Mouse (Mus musculus) MEL (cell line): ENCODE data around the gene Drd2. TPM values are rescaled to one million over a fixed set of nuclear protein-coding genes. Genes with fewer than 3 reads are reported as not detected.

ENCODE experiments used
- DNase-seq: peaks from one replicate; pipeline ENCODE4 v3.0.0; 2011; ENCODE audit warnings: low read depth, low spot score
- H3K27ac ChIP-seq: 2 replicates; pipeline ENCODE4 v1.5.1; 2012; ENCODE audit warnings: low read depth, mild to moderate bottlenecking, control low read depth, low read length, moderate library complexity; ENCODE audit not compliant: control insufficient read depth
- H3K27me3 ChIP-seq, 2 experiments: fragments of 150-350 bp in 1 of 2; sonication (generic) in 1 of 2; 2 replicates each; pipeline ENCODE4 v1.6.1; 2012; ENCODE audit warnings: low read length in 2 of 2, mild to moderate bottlenecking in 2 of 2, improper control_type of control experiment in 1 of 2, moderate library complexity in 1 of 2; ENCODE audit not compliant: insufficient read depth in 2 of 2, control insufficient read depth in 1 of 2
- H3K36me3 ChIP-seq, 2 experiments: 2 replicates each; pipeline ENCODE4 v1.6.1; 2012 to 2014; ENCODE audit warnings: low read length in 2 of 2, improper control_type of control experiment in 1 of 2, inconsistent platforms in 1 of 2, mild to moderate bottlenecking in 1 of 2; ENCODE audit not compliant: insufficient read depth in 2 of 2, control insufficient read depth in 1 of 2
- H3K4me1 ChIP-seq, 2 experiments: fragments of 150-350 bp in 1 of 2; sonication (generic) in 1 of 2; 2 replicates each; pipeline ENCODE4 v1.6.1; 2012; ENCODE audit warnings: low read length in 2 of 2, improper control_type of control experiment in 1 of 2, mild to moderate bottlenecking in 1 of 2; ENCODE audit not compliant: insufficient read depth in 2 of 2, control insufficient read depth in 1 of 2
- H3K4me3 ChIP-seq, 2 experiments: fragments of 150-350 bp in 1 of 2; sonication (generic) in 1 of 2; 2 replicates each; pipeline ENCODE4 v1.5.1; 2012; ENCODE audit warnings: low read depth in 2 of 2, low read length in 2 of 2, mild to moderate bottlenecking in 2 of 2, moderate library complexity in 2 of 2, control low read depth in 1 of 2, improper control_type of control experiment in 1 of 2; ENCODE audit not compliant: control insufficient read depth in 1 of 2, insufficient read depth in 1 of 2
- H3K79me2 ChIP-seq: 2 replicates; pipeline ENCODE4 v1.6.1; 2012; ENCODE audit warnings: mild to moderate bottlenecking, low read length, moderate library complexity; ENCODE audit not compliant: control insufficient read depth, poor library complexity, insufficient read depth
- H3K9ac ChIP-seq: 2 replicates; pipeline ENCODE4 v1.6.1; 2012; ENCODE audit warnings: low read depth, mild to moderate bottlenecking, control low read depth, low read length, moderate library complexity; ENCODE audit not compliant: control insufficient read depth, poor library complexity, severe bottlenecking
- H3K9me3 ChIP-seq: fragments of 150-350 bp; sonication (generic); replicated peaks from 2 replicates; pipeline ENCODE4 v1.6.1; 2012; ENCODE audit warnings: mild to moderate bottlenecking, low read length, improper control_type of control experiment, moderate library complexity; ENCODE audit not compliant: insufficient read depth
- CHD1 ChIP-seq: IDR thresholded peaks from 2 replicates; pipeline ENCODE4 v1.6.1; 2012; ENCODE audit warnings: low read depth, mild to moderate bottlenecking, inconsistent platforms, low read length, improper control_type of control experiment
- E2F4 ChIP-seq: IDR thresholded peaks from 2 replicates; pipeline ENCODE4 v1.6.1; 2011; ENCODE audit warnings: low read depth, low read length, improper control_type of control experiment, borderline replicate concordance
- ELF1 ChIP-seq: IDR thresholded peaks from 2 replicates; pipeline ENCODE4 v1.6.1; 2014; ENCODE audit warnings: low read depth, mild to moderate bottlenecking, inconsistent platforms, low read length, improper control_type of control experiment, moderate library complexity
- GABPA ChIP-seq: IDR thresholded peaks from 2 replicates; pipeline ENCODE4 v1.6.1; 2012; ENCODE audit warnings: low read depth, mild to moderate bottlenecking, inconsistent platforms, low read length, improper control_type of control experiment, moderate library complexity
- HCFC1 ChIP-seq: IDR thresholded peaks from 2 replicates; pipeline ENCODE4 v1.6.1; 2012; ENCODE audit warnings: low read depth, mild to moderate bottlenecking, inconsistent platforms, low read length, improper control_type of control experiment, moderate library complexity
- MXI1 ChIP-seq: IDR thresholded peaks from 2 replicates; pipeline ENCODE4 v1.6.1; 2011; ENCODE audit warnings: mild to moderate bottlenecking, low read depth, low read length, improper control_type of control experiment
- NELFE ChIP-seq: IDR thresholded peaks from 2 replicates; pipeline ENCODE4 v1.6.1; 2011; ENCODE audit warnings: low read depth, low read length, improper control_type of control experiment
- POLR2AphosphoS2 ChIP-seq: IDR thresholded peaks from 2 replicates; pipeline ENCODE4 v1.6.1; 2011; ENCODE audit warnings: low read length, improper control_type of control experiment
- SIN3A ChIP-seq: IDR thresholded peaks from 2 replicates; pipeline ENCODE4 v1.6.1; 2012; ENCODE audit warnings: low read length, improper control_type of control experiment, inconsistent platforms
- TBP ChIP-seq: IDR thresholded peaks from 2 replicates; pipeline ENCODE4 v1.8.0; 2011; ENCODE audit warnings: low read depth, low read length, improper control_type of control experiment
- USF2 ChIP-seq, 2 experiments: IDR thresholded peaks; 2 replicates each; pipeline ENCODE4 v1.6.1; 2011 to 2012; ENCODE audit warnings: improper control_type of control experiment in 2 of 2, low read length in 2 of 2, borderline replicate concordance in 1 of 2, inconsistent platforms in 1 of 2, low read depth in 1 of 2, mild to moderate bottlenecking in 1 of 2; ENCODE audit not compliant: insufficient read depth in 1 of 2
- ZMIZ1 ChIP-seq: IDR thresholded peaks from 2 replicates; pipeline ENCODE4 v1.6.1; 2012; ENCODE audit warnings: low read depth, mild to moderate bottlenecking, inconsistent platforms, low read length, improper control_type of control experiment, moderate library complexity
- polyA plus RNA-seq, 2 experiments: library from polyadenylated mRNA; stranded (reverse) in 1 of 2; unstranded in 1 of 2; fragments of >175 nt in 1 of 2; fragments of >200 nt in 1 of 2; gene quantifications; 2 replicates each; pipeline versions ENCODE4 v1.2.1 to v1.2.4; 2012; ENCODE audit warnings: low replicate concordance in 2 of 2, low read depth in 1 of 2; ENCODE audit not compliant: insufficient read length in 2 of 2, insufficient read depth in 1 of 2, missing spikeins in 1 of 2
- total RNA-seq: library from RNA; depleted of rRNA; stranded (reverse); fragments of 300-350 nt; gene quantifications from 2 replicates; pipeline ENCODE4 v1.2.3, GENCODE M21; 2012; rRNA removed

The Drd2 gene
- total and polyA plus RNA-seq, 3 experiments: not detected

- no peak overlapping the region for H3K9ac ChIP-seq
- H3K79me2 ChIP-seq: no peaks in the 10 kb centered on the region
- H3K4me1 ChIP-seq: no peaks in the 10 kb centered on the region
- no peak overlapping the region for H3K27ac ChIP-seq
- H3K4me3 ChIP-seq: no peak overlapping the region
- H3K27me3 ChIP-seq: no peaks in the 10 kb centered on the region
- DNase-seq: no peak
- TF ChIP-seq HCFC1: no peak
- no peak for TF ChIP-seq POLR2AphosphoS2
- TF ChIP-seq ELF1: no peak
- TF ChIP-seq GABPA: no peak
- TF ChIP-seq E2F4: no peak
- no peak for TF ChIP-seq CHD1
- no peak for TF ChIP-seq ZMIZ1
- no peak for TF ChIP-seq SIN3A
- no peak for TF ChIP-seq TBP
- TF ChIP-seq USF2 (IDR thresholded peaks at IDR 0.05; ENCODE audit: borderline replicate concordance in 1 of 2, insufficient read depth in 1 of 2, low read depth in 1 of 2, low read length in 2 of 2): no peak
- TF ChIP-seq MXI1: no peak
- TF ChIP-seq NELFE: no peak
- no peaks in the 10 kb centered on the region for H3K9me3 ChIP-seq
- H3K36me3 ChIP-seq: no peaks in the 10 kb centered on the region
These were observed 115.7 kb downstream of the Drd2 start for GRCm38 (mm10) chr9:49456136-49456535.

Other genes with a start within 250 kb of the Drd2 start
- not detected in 2 replicates for gene Gm4894, start 90.1 kb upstream of the Drd2 start, total RNA-seq
- gene Gm4894, start 90.1 kb upstream of the Drd2 start, polyA plus RNA-seq: not detected
- not detected in 2 replicates for gene Ankk1, start 86.4 kb downstream of the Drd2 start, total RNA-seq
- not detected for gene Ankk1, start 86.4 kb downstream of the Drd2 start, polyA plus RNA-seq
- 0.31 and 0.39 TPM in 2 replicates for gene Ttc12, start 145.6 kb downstream of the Drd2 start, total RNA-seq
- gene Ttc12, start 145.6 kb downstream of the Drd2 start, polyA plus RNA-seq: under 1 TPM in 1 of 2 experiments, not detected in 1; 0.78 TPM